Mouse (Mus musculus): ENCODE data around the gene Ints1. TPM values are rescaled to one million over a fixed set of nuclear protein-coding genes. Genes with fewer than 3 reads are reported as not detected.

Ints1 gene
- polyA plus RNA-seq, 1 experiment: 43.1 TPM

GRCm38 (mm10) chr5:139812398-139813125 is 37.1 kb upstream of the Ints1 start:
- no peaks in the 10 kb centered on the region for H3K79me3 ChIP-seq (ENCODE audit: low read depth)
- H3K27me3 ChIP-seq (ENCODE audit: control insufficient read depth, insufficient read depth, insufficient read length): peaks cover 16% of the 10 kb centered on the region
- H3ac ChIP-seq (ENCODE audit: control insufficient read depth, insufficient read length, low read depth): no peak overlapping the region
- no peaks in the 10 kb centered on the region for H3K36me3 ChIP-seq (ENCODE audit: control insufficient read depth, insufficient read depth)
- TF ChIP-seq CEBPB (IDR thresholded peaks at IDR 0.05; ENCODE audit: low read depth): no peak
- TF ChIP-seq CTCF (IDR thresholded peaks at IDR 0.05; ENCODE audit: control insufficient read depth, insufficient read depth, insufficient read length): no peak
- TF ChIP-seq MYOG (IDR thresholded peaks at IDR 0.05; ENCODE audit: control insufficient read depth, extremely low read depth, insufficient read length): no peak
- no peak for TF ChIP-seq MYOD1 (IDR thresholded peaks at IDR 0.05; ENCODE audit: control insufficient read depth, insufficient read length, low read depth)
- no peak for TF ChIP-seq MAX (IDR thresholded peaks at IDR 0.05)
- no peak for TF ChIP-seq USF1 (IDR thresholded peaks at IDR 0.05; ENCODE audit: low read depth)
- no peak for TF ChIP-seq FOSL1 (IDR thresholded peaks at IDR 0.05; ENCODE audit: insufficient read depth, low read length, poor library complexity, severe bottlenecking)
- H3K79me2 ChIP-seq (ENCODE audit: control insufficient read depth, insufficient read depth): no peaks in the 10 kb centered on the region
- no peak overlapping the region for H3K4me3 ChIP-seq (ENCODE audit: insufficient read depth, poor library complexity, severe bottlenecking)

DNA sequence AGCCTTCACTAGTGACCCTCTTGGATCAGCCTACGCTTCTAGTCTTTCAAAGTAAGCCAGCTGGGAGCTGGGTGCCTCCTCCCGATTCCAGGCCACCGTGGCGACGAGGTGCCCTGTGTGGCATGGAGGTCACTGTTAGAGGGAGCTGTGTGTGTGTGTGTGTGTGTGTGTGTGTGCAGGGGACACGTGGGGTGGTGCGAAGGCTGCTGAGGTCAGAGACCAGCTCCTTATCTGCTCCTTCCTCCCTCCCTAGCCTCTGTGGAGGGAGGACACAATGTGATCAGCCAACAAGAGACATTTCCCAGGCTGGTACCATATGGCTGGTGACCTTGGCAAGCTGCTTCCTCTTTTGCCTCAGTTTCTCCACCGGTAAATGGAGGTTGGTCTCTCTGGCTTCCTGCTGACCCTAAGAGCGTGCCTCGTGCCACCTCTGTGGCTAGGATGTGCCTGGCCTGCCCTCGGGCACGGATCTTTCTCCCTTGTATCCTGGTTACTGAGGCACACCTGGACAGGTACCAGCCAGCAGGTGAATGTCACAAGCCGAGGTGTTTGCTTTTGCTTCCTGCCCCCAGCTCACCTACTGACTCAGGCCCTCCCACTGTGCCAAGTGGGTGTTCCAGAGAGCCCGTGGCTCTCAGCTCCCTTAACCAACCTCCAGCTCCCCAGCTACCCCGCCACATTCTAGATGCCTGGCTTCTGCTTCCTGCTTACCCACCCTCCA is 36.4 kb upstream of the Ints1 start:
- Histone ChIP-seq H3ac (ENCODE audit: control insufficient read depth, insufficient read length, low read depth) (no peak overlapping the region), H3K4me3 (ENCODE audit: insufficient read depth, poor library complexity, severe bottlenecking) (no peak overlapping the region), H3K36me3 (ENCODE audit: control insufficient read depth, insufficient read depth) (no peaks in the 10 kb centered on the region), H3K79me2 (ENCODE audit: control insufficient read depth, insufficient read depth) (no peaks in the 10 kb centered on the region), H3K79me3 (ENCODE audit: low read depth) (no peaks in the 10 kb centered on the region), H3K27me3 (ENCODE audit: control insufficient read depth, insufficient read depth, insufficient read length) (peaks cover 16% of the 10 kb centered on the region)
- TF ChIP-seq CEBPB (IDR thresholded peaks at IDR 0.05; ENCODE audit: low read depth): no peak
- TF ChIP-seq MYOD1 (IDR thresholded peaks at IDR 0.05; ENCODE audit: control insufficient read depth, insufficient read length, low read depth): no peak
- TF ChIP-seq MYOG (IDR thresholded peaks at IDR 0.05; ENCODE audit: control insufficient read depth, extremely low read depth, insufficient read length): no peak
- no peak for TF ChIP-seq USF1 (IDR thresholded peaks at IDR 0.05; ENCODE audit: low read depth)
- TF ChIP-seq CTCF (IDR thresholded peaks at IDR 0.05; ENCODE audit: control insufficient read depth, insufficient read depth, insufficient read length): no peak
- TF ChIP-seq MAX (IDR thresholded peaks at IDR 0.05): no peak
- no peak for TF ChIP-seq FOSL1 (IDR thresholded peaks at IDR 0.05; ENCODE audit: insufficient read depth, low read length, poor library complexity, severe bottlenecking)

DNA sequence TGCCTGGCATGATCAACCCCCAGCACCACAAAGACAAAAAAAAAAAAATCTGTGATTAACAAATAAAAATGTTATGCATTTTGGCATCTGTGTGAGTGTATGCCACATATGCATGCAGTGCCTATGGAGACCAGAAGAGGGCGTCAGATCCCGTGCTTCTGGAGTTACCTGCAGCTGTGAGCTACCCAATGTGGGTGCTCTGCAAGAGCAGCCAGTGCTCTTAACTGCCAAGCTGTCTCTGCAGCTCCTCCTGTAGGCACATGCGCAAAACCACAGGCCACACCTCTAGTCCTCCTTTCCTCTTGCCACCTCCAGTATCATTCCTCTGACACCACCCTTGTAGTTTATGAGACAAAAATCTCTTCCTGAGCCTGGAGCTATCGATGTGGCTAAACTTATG is 33.9 kb upstream of the Ints1 start:
- H3K79me2 ChIP-seq (ENCODE audit: control insufficient read depth, insufficient read depth): no peaks in the 10 kb centered on the region
- no peaks in the 10 kb centered on the region for H3K36me3 ChIP-seq (ENCODE audit: control insufficient read depth, insufficient read depth)
- H3K79me3 ChIP-seq (ENCODE audit: low read depth): no peaks in the 10 kb centered on the region
- H3ac ChIP-seq (ENCODE audit: control insufficient read depth, insufficient read length, low read depth): no peak overlapping the region
- H3K27me3 ChIP-seq (ENCODE audit: control insufficient read depth, insufficient read depth, insufficient read length): peaks cover 16% of the 10 kb centered on the region
- H3K4me3 ChIP-seq (ENCODE audit: insufficient read depth, poor library complexity, severe bottlenecking): no peak overlapping the region
- no peak for TF ChIP-seq USF1 (IDR thresholded peaks at IDR 0.05; ENCODE audit: low read depth)
- TF ChIP-seq MAX (IDR thresholded peaks at IDR 0.05): no peak
- no peak for TF ChIP-seq FOSL1 (IDR thresholded peaks at IDR 0.05; ENCODE audit: insufficient read depth, low read length, poor library complexity, severe bottlenecking)
- TF ChIP-seq CEBPB (IDR thresholded peaks at IDR 0.05; ENCODE audit: low read depth): no peak
- TF ChIP-seq CTCF (IDR thresholded peaks at IDR 0.05; ENCODE audit: control insufficient read depth, insufficient read depth, insufficient read length): no peak
- no peak for TF ChIP-seq MYOG (IDR thresholded peaks at IDR 0.05; ENCODE audit: control insufficient read depth, extremely low read depth, insufficient read length)
- no peak for TF ChIP-seq MYOD1 (IDR thresholded peaks at IDR 0.05; ENCODE audit: control insufficient read depth, insufficient read length, low read depth)

DNA sequence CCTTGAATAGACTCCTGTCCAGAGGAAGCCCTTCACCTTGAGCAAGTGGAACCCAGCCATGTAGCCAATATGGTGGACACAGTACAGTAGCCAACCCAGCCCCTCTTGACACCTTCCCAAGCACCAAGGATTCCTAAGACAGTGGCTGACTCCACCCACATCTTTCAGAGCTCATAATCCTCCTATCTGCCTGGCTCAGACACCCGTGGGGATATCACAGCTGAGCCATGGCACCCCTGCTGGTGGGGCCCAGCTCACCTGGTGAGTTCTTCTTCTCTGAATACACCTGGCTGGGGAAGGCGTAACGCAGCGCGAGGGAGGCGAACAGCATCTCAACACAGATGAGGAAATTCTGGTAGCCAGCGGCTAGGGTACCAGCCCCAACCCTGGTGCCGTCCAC is 30.4 kb upstream of the Ints1 start:
- no peaks in the 10 kb centered on the region for H3K27me3 ChIP-seq (ENCODE audit: control insufficient read depth, insufficient read depth, insufficient read length)
- TF ChIP-seq FOSL1 (IDR thresholded peaks at IDR 0.05; ENCODE audit: insufficient read depth, low read length, poor library complexity, severe bottlenecking) (no peak), MAX (IDR thresholded peaks at IDR 0.05) (no peak), MYOG (IDR thresholded peaks at IDR 0.05; ENCODE audit: control insufficient read depth, extremely low read depth, insufficient read length) (no peak), CEBPB (IDR thresholded peaks at IDR 0.05; ENCODE audit: low read depth) (no peak), USF1 (IDR thresholded peaks at IDR 0.05; ENCODE audit: low read depth) (no peak), CTCF (IDR thresholded peaks at IDR 0.05; ENCODE audit: control insufficient read depth, insufficient read depth, insufficient read length) (no peak), MYOD1 (IDR thresholded peaks at IDR 0.05; ENCODE audit: control insufficient read depth, insufficient read length, low read depth) (no peak)
- H3K4me3 ChIP-seq (ENCODE audit: insufficient read depth, poor library complexity, severe bottlenecking): no peak overlapping the region
- no peaks in the 10 kb centered on the region for H3K79me3 ChIP-seq (ENCODE audit: low read depth)
- no peaks in the 10 kb centered on the region for H3K79me2 ChIP-seq (ENCODE audit: control insufficient read depth, insufficient read depth)
- no peak overlapping the region for H3ac ChIP-seq (ENCODE audit: control insufficient read depth, insufficient read length, low read depth)
- H3K36me3 ChIP-seq (ENCODE audit: control insufficient read depth, insufficient read depth): peaks cover 13% of the 10 kb centered on the region

- Histone ChIP-seq H3K79me3 (ENCODE audit: low read depth) (no peaks in the 10 kb centered on the region), H3ac (ENCODE audit: control insufficient read depth, insufficient read length, low read depth) (no peak overlapping the region)
- TF ChIP-seq CTCF (IDR thresholded peaks at IDR 0.05; ENCODE audit: control insufficient read depth, insufficient read depth, insufficient read length) (no peak), FOSL1 (IDR thresholded peaks at IDR 0.05; ENCODE audit: insufficient read depth, low read length, poor library complexity, severe bottlenecking) (no peak), USF1 (IDR thresholded peaks at IDR 0.05; ENCODE audit: low read depth) (no peak), MAX (IDR thresholded peaks at IDR 0.05) (no peak), MYOD1 (IDR thresholded peaks at IDR 0.05; ENCODE audit: control insufficient read depth, insufficient read length, low read depth) (no peak), MYOG (IDR thresholded peaks at IDR 0.05; ENCODE audit: control insufficient read depth, extremely low read depth, insufficient read length) (no peak)
Observed at GRCm38 (mm10) chr5:139804573-139805111, 29.2 kb upstream of the Ints1 start.

More at GRCm38 (mm10) chr5:139804573-139805111, 29.2 kb upstream of the Ints1 start:
- Histone ChIP-seq H3K36me3 (ENCODE audit: control insufficient read depth, insufficient read depth) (peaks cover 25% of the 10 kb centered on the region), H3K79me2 (ENCODE audit: control insufficient read depth, insufficient read depth) (no peaks in the 10 kb centered on the region), H3K27me3 (ENCODE audit: control insufficient read depth, insufficient read depth, insufficient read length) (no peaks in the 10 kb centered on the region), H3K4me3 (ENCODE audit: insufficient read depth, poor library complexity, severe bottlenecking) (no peak overlapping the region)

All from C2C12 (cell line).